Mouse (Mus musculus): Measurements from ENCODE around the gene Ptpn6. TPM values are rescaled to one million over a fixed set of nuclear protein-coding genes. Genes with fewer than 3 reads are reported as not detected.

The Ptpn6 gene
- total and polyA plus RNA-seq, 2 experiments from 2014 or later = 2.2 to 3.8 TPM

- no peaks in the 10 kb centered on the region for H3K4me1 ChIP-seq (ENCODE audit: insufficient read depth)
- WGBS = 91% methylated on average over 3 of the region's 3 CpGs
- TF ChIP-seq CTCF (IDR thresholded peaks at IDR 0.05; ENCODE audit: low read depth) = no peak
- no peak overlapping the region for H3K9ac ChIP-seq
- no peak overlapping the region for H3K4me3 ChIP-seq (ENCODE audit: low read depth, low read length)
- H3K36me3 ChIP-seq (ENCODE audit: insufficient read depth) = no peaks in the 10 kb centered on the region; the same call in 1 of the 2 replicates
- ATAC-seq (no peak), DNase-seq (no peak)
- H3K27ac ChIP-seq (ENCODE audit: low read depth, low read length) = no peak overlapping the region
- no peak overlapping the region for H3K4me2 ChIP-seq (ENCODE audit: low read depth)
- H3K27me3 ChIP-seq (ENCODE audit: insufficient read depth, low read length) = no peaks in the 10 kb centered on the region
- H3K9me3 ChIP-seq (ENCODE audit: low read length) = no peaks in the 10 kb centered on the region
These were observed 59.0 kb downstream of the Ptpn6 start for GRCm38 (mm10) chr6:124679486-124679885.

- H3K36me3 ChIP-seq (ENCODE audit: insufficient read depth) = no peaks in the 10 kb centered on the region; the same call in 1 of the 2 replicates
- no peak for TF ChIP-seq CTCF (IDR thresholded peaks at IDR 0.05; ENCODE audit: low read depth)
- no peak overlapping the region for H3K4me3 ChIP-seq (ENCODE audit: low read depth, low read length)
- no peak overlapping the region for H3K9ac ChIP-seq
- no peaks in the 10 kb centered on the region for H3K27me3 ChIP-seq (ENCODE audit: insufficient read depth, low read length)
- H3K9me3 ChIP-seq (ENCODE audit: low read length) = no peaks in the 10 kb centered on the region
- no peak for ATAC-seq
- no peak for DNase-seq
- 92% methylated on average over 7 of the region's 7 CpGs for WGBS
- H3K4me1 ChIP-seq (ENCODE audit: insufficient read depth) = no peaks in the 10 kb centered on the region
- H3K4me2 ChIP-seq (ENCODE audit: low read depth) = no peak overlapping the region
- no peak overlapping the region for H3K27ac ChIP-seq (ENCODE audit: low read depth, low read length)
These were observed 59.7 kb downstream of the Ptpn6 start for GRCm38 (mm10) chr6:124678769-124679168.

- DNase-seq (no peak), ATAC-seq (no peak)
- Histone ChIP-seq H3K27ac (ENCODE audit: low read depth, low read length) (no peak overlapping the region), H3K4me2 (ENCODE audit: low read depth) (no peak overlapping the region), H3K4me3 (ENCODE audit: low read depth, low read length) (no peak overlapping the region), H3K9me3 (ENCODE audit: low read length) (no peaks in the 10 kb centered on the region), H3K9ac (no peak overlapping the region), H3K36me3 (ENCODE audit: insufficient read depth) (no peaks in the 10 kb centered on the region; the same call in 1 of the 2 replicates), H3K4me1 (ENCODE audit: insufficient read depth) (no peaks in the 10 kb centered on the region), H3K27me3 (ENCODE audit: insufficient read depth, low read length) (no peaks in the 10 kb centered on the region)
- no peak for TF ChIP-seq CTCF (IDR thresholded peaks at IDR 0.05; ENCODE audit: low read depth)
- WGBS = 87% methylated on average over 6 of the region's 6 CpGs
These were observed 62.3 kb downstream of the Ptpn6 start for GRCm38 (mm10) chr6:124676171-124676570.

- WGBS = 98% methylated on average over 7 of the region's 7 CpGs
- H3K27me3 ChIP-seq (ENCODE audit: insufficient read depth, low read length) = no peaks in the 10 kb centered on the region
- no peaks in the 10 kb centered on the region for H3K9me3 ChIP-seq (ENCODE audit: low read length)
- H3K4me1 ChIP-seq (ENCODE audit: insufficient read depth) = no peaks in the 10 kb centered on the region
- ATAC-seq = no peak
- H3K9ac ChIP-seq = no peak overlapping the region
- H3K27ac ChIP-seq (ENCODE audit: low read depth, low read length) = no peak overlapping the region
- no peak for TF ChIP-seq CTCF (IDR thresholded peaks at IDR 0.05; ENCODE audit: low read depth)
- H3K4me2 ChIP-seq (ENCODE audit: low read depth) = no peak overlapping the region
- H3K36me3 ChIP-seq (ENCODE audit: insufficient read depth) = no peaks in the 10 kb centered on the region; the same call in 1 of the 2 replicates
- no peak overlapping the region for H3K4me3 ChIP-seq (ENCODE audit: low read depth, low read length)
- no peak for DNase-seq
These were observed 63.9 kb downstream of the Ptpn6 start for GRCm38 (mm10) chr6:124674591-124674990.

GRCm38 (mm10) chr6:124673619-124674018 lies 64.9 kb downstream of the Ptpn6 start:
- Histone ChIP-seq H3K4me3 (ENCODE audit: low read depth, low read length) (no peak overlapping the region), H3K36me3 (ENCODE audit: insufficient read depth) (no peaks in the 10 kb centered on the region; the same call in 1 of the 2 replicates), H3K9me3 (ENCODE audit: low read length) (no peaks in the 10 kb centered on the region), H3K9ac (no peak overlapping the region), H3K27ac (ENCODE audit: low read depth, low read length) (no peak overlapping the region), H3K4me1 (ENCODE audit: insufficient read depth) (no peaks in the 10 kb centered on the region), H3K4me2 (ENCODE audit: low read depth) (no peak overlapping the region), H3K27me3 (ENCODE audit: insufficient read depth, low read length) (no peaks in the 10 kb centered on the region)
- no peak for TF ChIP-seq CTCF (IDR thresholded peaks at IDR 0.05; ENCODE audit: low read depth)
- DNase-seq = no peak
- 73% methylated on average over 9 of the region's 9 CpGs for WGBS
- ATAC-seq = no peak

GRCm38 (mm10) chr6:124672100-124672499 lies 66.4 kb downstream of the Ptpn6 start:
- H3K36me3 ChIP-seq (ENCODE audit: insufficient read depth) = no peaks in the 10 kb centered on the region; the same call in 1 of the 2 replicates
- no peak overlapping the region for H3K27ac ChIP-seq (ENCODE audit: low read depth, low read length)
- no peaks in the 10 kb centered on the region for H3K9me3 ChIP-seq (ENCODE audit: low read length)
- no peak overlapping the region for H3K4me3 ChIP-seq (ENCODE audit: low read depth, low read length)
- DNase-seq (no peak), ATAC-seq (no peak)
- no peak overlapping the region for H3K4me2 ChIP-seq (ENCODE audit: low read depth)
- no peak for TF ChIP-seq CTCF (IDR thresholded peaks at IDR 0.05; ENCODE audit: low read depth)
- no peaks in the 10 kb centered on the region for H3K4me1 ChIP-seq (ENCODE audit: insufficient read depth)
- no peak overlapping the region for H3K9ac ChIP-seq
- 49% methylated on average over 6 of the region's 6 CpGs for WGBS
- H3K27me3 ChIP-seq (ENCODE audit: insufficient read depth, low read length) = no peaks in the 10 kb centered on the region

MicroRNAs encoded within 50 kb of the gene (microRNA counts, 519-probe panel; counts per million panel counts)
- microRNA mmu-miR-141 (2,089 counts per million, percentile 17 among the panel's probes with 10 or more counts), microRNA mmu-miR-200c (2,847 counts per million, percentile 22 among the panel's probes with 10 or more counts)

Small RNAs within 50 kb of the gene (microRNA-seq; reads per million reads assigned to microRNA genes)
- gene Mir141 (87.3 to 89.4 reads per million in 2 experiments), gene Mir200c (387 to 424 reads per million in 2 experiments)

Other genes starting within 250 kb of the Ptpn6 start
- gene C1rl, start 245.6 kb downstream of the Ptpn6 start, total RNA-seq (2014; rRNA removed) = 0.48 TPM in 1 of 2 replicates, not detected in the other
- gene C1rl, start 245.6 kb downstream of the Ptpn6 start, polyA plus RNA-seq (2015; fragmentation: Nextera tagmentation; extraction: Ambion mirVana) = 0.19 and 0.22 TPM in 2 replicates
- 0.23 and 1.1 TPM in 2 replicates for gene C1ra, start 226.3 kb downstream of the Ptpn6 start, total RNA-seq (2014; rRNA removed)
- gene C1ra, start 226.3 kb downstream of the Ptpn6 start, polyA plus RNA-seq (2015; fragmentation: Nextera tagmentation; extraction: Ambion mirVana) = 0.49 and 0.58 TPM in 2 replicates
- 1.9 and 2.9 TPM in 2 replicates for gene C1s1, start 196.4 kb downstream of the Ptpn6 start, total RNA-seq (2014; rRNA removed)
- gene C1s1, start 196.4 kb downstream of the Ptpn6 start, polyA plus RNA-seq (2015; fragmentation: Nextera tagmentation; extraction: Ambion mirVana) = 0.67 and 0.83 TPM in 2 replicates
- not detected in 2 replicates for gene C1rb, start 168.4 kb downstream of the Ptpn6 start, total RNA-seq (2014; rRNA removed)
- gene C1rb, start 168.4 kb downstream of the Ptpn6 start, polyA plus RNA-seq (2015; fragmentation: Nextera tagmentation; extraction: Ambion mirVana) = not detected in 2 replicates
- gene C1s2, start 102.6 kb downstream of the Ptpn6 start, total RNA-seq (2014; rRNA removed) = 0.15 and 0.19 TPM in 2 replicates
- gene C1s2, start 102.6 kb downstream of the Ptpn6 start, polyA plus RNA-seq (2015; fragmentation: Nextera tagmentation; extraction: Ambion mirVana) = 0.17 and 0.18 TPM in 2 replicates
- gene Lpcat3, start 75.7 kb downstream of the Ptpn6 start, total RNA-seq (2014; rRNA removed) = 27.6 and 35.6 TPM in 2 replicates
- gene Lpcat3, start 75.7 kb downstream of the Ptpn6 start, polyA plus RNA-seq (2015; fragmentation: Nextera tagmentation; extraction: Ambion mirVana) = 34.3 and 41.3 TPM in 2 replicates
- gene Emg1, start 26.5 kb downstream of the Ptpn6 start, total RNA-seq (2014; rRNA removed) = 105 TPM in 2 replicates
- 96.2 and 116 TPM in 2 replicates for gene Emg1, start 26.5 kb downstream of the Ptpn6 start, polyA plus RNA-seq (2015; fragmentation: Nextera tagmentation; extraction: Ambion mirVana)
- gene Phb2, start 26.4 kb downstream of the Ptpn6 start, total RNA-seq (2014; rRNA removed) = 200 and 215 TPM in 2 replicates
- 271 TPM in 2 replicates for gene Phb2, start 26.4 kb downstream of the Ptpn6 start, polyA plus RNA-seq (2015; fragmentation: Nextera tagmentation; extraction: Ambion mirVana)
- gene Grcc10, start 2.7 kb upstream of the Ptpn6 start, total RNA-seq (2014; rRNA removed) = 257 and 314 TPM in 2 replicates
- 699 and 862 TPM in 2 replicates for gene Grcc10, start 2.7 kb upstream of the Ptpn6 start, polyA plus RNA-seq (2015; fragmentation: Nextera tagmentation; extraction: Ambion mirVana)
- not detected in 2 replicates for gene Gm45234, start 17.3 kb upstream of the Ptpn6 start, total RNA-seq (2014; rRNA removed)
- gene Gm45234, start 17.3 kb upstream of the Ptpn6 start, polyA plus RNA-seq (2015; fragmentation: Nextera tagmentation; extraction: Ambion mirVana) = 0.11 TPM in 1 of 2 replicates, not detected in the other
- 15.0 and 16.7 TPM in 2 replicates for gene Atn1, start 17.8 kb upstream of the Ptpn6 start, total RNA-seq (2014; rRNA removed)
- 19.3 and 24.2 TPM in 2 replicates for gene Atn1, start 17.8 kb upstream of the Ptpn6 start, polyA plus RNA-seq (2015; fragmentation: Nextera tagmentation; extraction: Ambion mirVana)
- 130 and 148 TPM in 2 replicates for gene Eno2, start 31.0 kb upstream of the Ptpn6 start, total RNA-seq (2014; rRNA removed)
- 88.5 and 113 TPM in 2 replicates for gene Eno2, start 31.0 kb upstream of the Ptpn6 start, polyA plus RNA-seq (2015; fragmentation: Nextera tagmentation; extraction: Ambion mirVana)
- gene Lrrc23, start 41.0 kb upstream of the Ptpn6 start, total RNA-seq (2014; rRNA removed) = 13.7 and 13.8 TPM in 2 replicates
- gene Lrrc23, start 41.0 kb upstream of the Ptpn6 start, polyA plus RNA-seq (2015; fragmentation: Nextera tagmentation; extraction: Ambion mirVana) = 9.6 and 14.7 TPM in 2 replicates
- 4.3 and 6.0 TPM in 2 replicates for gene Spsb2, start 69.9 kb upstream of the Ptpn6 start, total RNA-seq (2014; rRNA removed)
- gene Spsb2, start 69.9 kb upstream of the Ptpn6 start, polyA plus RNA-seq (2015; fragmentation: Nextera tagmentation; extraction: Ambion mirVana) = 6.8 and 7.0 TPM in 2 replicates
- 332 and 338 TPM in 2 replicates for gene Tpi1, start 75.6 kb upstream of the Ptpn6 start, total RNA-seq (2014; rRNA removed)
- 354 and 367 TPM in 2 replicates for gene Tpi1, start 75.6 kb upstream of the Ptpn6 start, polyA plus RNA-seq (2015; fragmentation: Nextera tagmentation; extraction: Ambion mirVana)
- gene Usp5, start 90.8 kb upstream of the Ptpn6 start, total RNA-seq (2014; rRNA removed) = 215 and 224 TPM in 2 replicates
- 173 and 191 TPM in 2 replicates for gene Usp5, start 90.8 kb upstream of the Ptpn6 start, polyA plus RNA-seq (2015; fragmentation: Nextera tagmentation; extraction: Ambion mirVana)
- gene Cdca3, start 90.8 kb upstream of the Ptpn6 start, total RNA-seq (2014; rRNA removed) = 13.5 and 20.7 TPM in 2 replicates
- gene Cdca3, start 90.8 kb upstream of the Ptpn6 start, polyA plus RNA-seq (2015; fragmentation: Nextera tagmentation; extraction: Ambion mirVana) = 28.5 and 30.5 TPM in 2 replicates
- 0.90 and 1.8 TPM in 2 replicates for gene Gnb3, start 101.6 kb upstream of the Ptpn6 start, total RNA-seq (2014; rRNA removed)
- gene Gnb3, start 101.6 kb upstream of the Ptpn6 start, polyA plus RNA-seq (2015; fragmentation: Nextera tagmentation; extraction: Ambion mirVana) = 0.61 and 1.2 TPM in 2 replicates
- gene P3h3, start 119.0 kb upstream of the Ptpn6 start, total RNA-seq (2014; rRNA removed) = 78.8 and 85.7 TPM in 2 replicates
- 6.2 and 9.1 TPM in 2 replicates for gene P3h3, start 119.0 kb upstream of the Ptpn6 start, polyA plus RNA-seq (2015; fragmentation: Nextera tagmentation; extraction: Ambion mirVana)
- 154 and 160 TPM in 2 replicates for gene Gpr162, start 125.3 kb upstream of the Ptpn6 start, total RNA-seq (2014; rRNA removed)
- 30.3 and 38.1 TPM in 2 replicates for gene Gpr162, start 125.3 kb upstream of the Ptpn6 start, polyA plus RNA-seq (2015; fragmentation: Nextera tagmentation; extraction: Ambion mirVana)
- gene Cd4, start 149.5 kb upstream of the Ptpn6 start, total RNA-seq (2014; rRNA removed) = 0.57 and 0.69 TPM in 2 replicates
- gene Cd4, start 149.5 kb upstream of the Ptpn6 start, polyA plus RNA-seq (2015; fragmentation: Nextera tagmentation; extraction: Ambion mirVana) = 0.25 and 0.72 TPM in 2 replicates
- gene Lag3, start 173.0 kb upstream of the Ptpn6 start, total RNA-seq (2014; rRNA removed) = 1.9 and 2.4 TPM in 2 replicates
- gene Lag3, start 173.0 kb upstream of the Ptpn6 start, polyA plus RNA-seq (2015; fragmentation: Nextera tagmentation; extraction: Ambion mirVana) = 2.6 and 3.9 TPM in 2 replicates
- 722 and 784 TPM in 2 replicates for gene Ptms, start 181.4 kb upstream of the Ptpn6 start, total RNA-seq (2014; rRNA removed)
- 1,090 and 1,099 TPM in 2 replicates for gene Ptms, start 181.4 kb upstream of the Ptpn6 start, polyA plus RNA-seq (2015; fragmentation: Nextera tagmentation; extraction: Ambion mirVana)
- 432 and 471 TPM in 2 replicates for gene Mlf2, start 192.7 kb upstream of the Ptpn6 start, total RNA-seq (2014; rRNA removed)
- gene Mlf2, start 192.7 kb upstream of the Ptpn6 start, polyA plus RNA-seq (2015; fragmentation: Nextera tagmentation; extraction: Ambion mirVana) = 665 and 718 TPM in 2 replicates
- gene Cops7a, start 226.8 kb upstream of the Ptpn6 start, total RNA-seq (2014; rRNA removed) = 82.4 and 117 TPM in 2 replicates
- gene Cops7a, start 226.8 kb upstream of the Ptpn6 start, polyA plus RNA-seq (2015; fragmentation: Nextera tagmentation; extraction: Ambion mirVana) = 87.8 and 93.0 TPM in 2 replicates